Mouse (Mus musculus) testis, adult 2 months (tissue): ENCODE data around the gene Denr.

ENCODE experiments used
- CTCF ChIP-seq: fragments of 200-500 bp; IDR thresholded peaks from 2 replicates; pipeline ENCODE4 v1.5.1; 2012; ENCODE audit warnings: low read depth, mild to moderate bottlenecking, inconsistent platforms, low read length, moderate library complexity; ENCODE audit not compliant: control insufficient read depth, insufficient read depth, insufficient replicate concordance
- POLR2A ChIP-seq: fragments of 200-500 bp; IDR thresholded peaks from 2 replicates; pipeline ENCODE4 v1.6.1; 2012; ENCODE audit warnings: low read depth, mild to moderate bottlenecking, inconsistent platforms, low read length, moderate library complexity; ENCODE audit not compliant: control insufficient read depth

DNA sequence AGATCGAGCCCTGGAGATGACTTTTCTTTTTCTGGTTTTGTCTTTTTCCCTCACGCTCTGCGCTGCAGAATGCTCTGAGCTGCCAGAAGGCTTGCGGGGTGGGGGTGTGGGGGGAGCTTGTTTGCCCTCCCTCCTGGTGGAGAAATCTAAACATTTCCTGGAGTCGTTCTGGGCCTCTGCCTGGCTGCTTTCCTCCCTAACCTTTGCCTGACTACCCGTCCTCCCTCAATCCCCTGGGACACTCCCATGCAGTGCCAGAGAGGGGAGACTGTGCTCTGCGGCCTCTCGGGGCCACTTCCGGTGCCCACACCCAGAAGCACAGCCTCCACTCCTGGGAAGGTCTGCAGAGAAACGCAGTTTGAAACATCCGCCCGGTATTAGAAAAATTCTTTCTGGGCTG is 27.0 kb upstream of the Denr start, which contains the start of gene Hcar1:
- TF ChIP-seq CTCF = no peak
- TF ChIP-seq POLR2A = no peak
